ENCODE assay signal across 9 mouse cellular contexts in the genomic region with DNA sequence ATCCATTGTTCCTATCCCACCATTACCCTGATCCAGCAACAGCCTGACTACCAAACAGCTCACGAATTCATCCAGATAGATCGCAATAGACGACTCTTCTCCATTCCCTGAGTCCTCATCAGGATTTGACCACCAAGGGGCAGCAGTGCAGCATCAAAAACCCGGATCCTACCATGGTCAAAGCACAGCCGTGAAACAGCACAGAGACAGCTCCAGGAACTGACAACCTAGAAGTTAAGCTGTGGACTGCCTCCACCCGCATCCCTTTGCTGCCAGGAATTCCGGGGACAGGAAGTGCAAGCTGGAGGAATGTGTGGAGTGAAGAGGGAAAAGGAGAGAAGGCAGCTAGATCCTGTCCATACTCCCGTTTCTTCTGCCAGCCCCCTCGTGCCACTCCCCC. TPM values are rescaled to one million over a fixed set of nuclear protein-coding genes. Genes with fewer than 3 reads are reported as not detected.
DNase-seq lines count a peak whose midpoint lies in the region; ATAC-seq and TF ChIP-seq lines count a peak whose summit lies in the region.
"Had no signal": no experiment of that assay in that cellular context is flagged by ENCODE, and none has a peak within 500 bp of the region (broad histone marks: within the 10 kb centered on the region; RNA-seq: fewer than 3 reads in every experiment).

No protein-coding gene starts in this region.

- no peaks in the 10 kb centered on the region for H3K27me3 ChIP-seq in forebrain, embryonic 11.5 days (ENCODE audit: control insufficient read depth, insufficient read depth, low read length)
- peaks cover 12% of the 10 kb centered on the region for H3K27me3 ChIP-seq in forebrain, embryonic 10.5 days (ENCODE audit: poor library complexity, severe bottlenecking)
- 0 out of 2 replicates have a peak, but pooled peaks cover 4% of the 10 kb centered on the region for H3K27me3 ChIP-seq in hindbrain, postnatal 0 days (ENCODE audit: insufficient read depth, low read length)

- H3K9ac ChIP-seq in forebrain, embryonic 11.5 days (ENCODE audit: low read length), result no peak overlapping the region
- no peak overlapping the region for H3K9ac ChIP-seq in hindbrain, postnatal 0 days (replicated peaks; ENCODE audit: low read length)

- no peaks in the 10 kb centered on the region for H3K9me3 ChIP-seq in forebrain, embryonic 11.5 days (ENCODE audit: control insufficient read depth, low read length)
- no peaks in the 10 kb centered on the region for H3K9me3 ChIP-seq in forebrain, embryonic 10.5 days
- H3K9me3 ChIP-seq in hindbrain, postnatal 0 days (ENCODE audit: low read length), result no peaks in the 10 kb centered on the region
- H3K9me3 ChIP-seq: G1E had no signal

- peak; percentile 86 for TF ChIP-seq CTCF in hindbrain, postnatal 0 days (IDR thresholded peaks at IDR 0.05; ENCODE audit: low read depth)

- peaks cover 2% of the 10 kb centered on the region; the same call in 1 of the 2 replicates for H3K4me1 ChIP-seq in forebrain, embryonic 11.5 days (replicated peaks; ENCODE audit: control insufficient read depth, insufficient read depth, low read length)
- peaks cover 31% of the 10 kb centered on the region for H3K4me1 ChIP-seq in forebrain, embryonic 10.5 days
- 0 out of 2 replicates have a peak, but pooled peaks cover 4% of the 10 kb centered on the region for H3K4me1 ChIP-seq in hindbrain, postnatal 0 days (ENCODE audit: insufficient read depth, low read length)

- no peak overlapping the region for H3K4me2 ChIP-seq in forebrain, embryonic 11.5 days (ENCODE audit: low read depth, low read length, severe bottlenecking)
- no peak overlapping the region for H3K4me2 ChIP-seq in hindbrain, postnatal 0 days (ENCODE audit: low read depth, low read length)

- peak; percentile 69 for DNase-seq in forebrain, embryonic 11.5 days (ENCODE audit: low spot score)
- DNase-seq in forebrain, embryonic 10.5 days (ENCODE audit: extremely low spot score, low spot score), result no peak
- DNase-seq in cerebellum, postnatal 10 days, result peak; percentile 83 to 85
- DNase-seq in gastrocnemius, postnatal 14 days, result peak; percentile 79
- peak; percentile 86 for DNase-seq in hindbrain, postnatal 0 days (ENCODE audit: low spot score)
- peak; percentile 66 to 72 for DNase-seq in left cerebral cortex, postnatal 10 days (ENCODE audit: extremely low spot score in 1 of 2, low spot score in 2 of 2)
- DNase-seq in mesoderm, embryonic 11.5 days (ENCODE audit: low read depth, low spot score), result peak; percentile 65
- peak; percentile 58 for DNase-seq in right cerebral cortex, postnatal 4 days

- H3K36me3 ChIP-seq in forebrain, embryonic 11.5 days (ENCODE audit: control insufficient read depth, insufficient read depth, low read length), result no peaks in the 10 kb centered on the region
- no peaks in the 10 kb centered on the region for H3K36me3 ChIP-seq in forebrain, embryonic 10.5 days (replicated peaks)
- no peaks in the 10 kb centered on the region for H3K36me3 ChIP-seq in hindbrain, postnatal 0 days (ENCODE audit: insufficient read depth, low read length)
- H3K36me3 ChIP-seq: G1E had no signal

- no peak for ATAC-seq in forebrain, embryonic 11.5 days (replicated peaks; ENCODE audit: low FRiP score)
- peak; percentile 66 for ATAC-seq in hindbrain, postnatal 0 days

- WGBS in forebrain, embryonic 11.5 days, result 26% methylated on average over 9 of the region's 9 CpGs
- WGBS in forebrain, embryonic 10.5 days, result 23% methylated on average over 9 of the region's 9 CpGs
- WGBS in hindbrain, postnatal 0 days, result 22% methylated on average over 9 of the region's 9 CpGs

- intact Hi-C loops in gastrocnemius, postnatal 14 days (cut with DNase I; ENCODE audit: low total_unique reads), result loop anchor here (2.0 kb wide), 1 partner anchor 63 kb away; no protein-coding TSS in a partner anchor
- intact Hi-C loops in left cerebral cortex, postnatal 10 days (cut with DNase I), result loop anchor here (1.0 kb wide), 1 partner anchor 63 kb away; no protein-coding TSS in a partner anchor

- no peak overlapping the region for H3K27ac ChIP-seq in forebrain, embryonic 11.5 days (ENCODE audit: low read depth, low read length)
- no peak overlapping the region for H3K27ac ChIP-seq in forebrain, embryonic 10.5 days
- H3K27ac ChIP-seq in hindbrain, postnatal 0 days, result no peak overlapping the region

- H3K4me3 ChIP-seq in forebrain, embryonic 11.5 days (ENCODE audit: low read depth, low read length), result no peak overlapping the region
- H3K4me3 ChIP-seq in forebrain, embryonic 10.5 days, result no peak overlapping the region
- H3K4me3 ChIP-seq in hindbrain, postnatal 0 days (ENCODE audit: low read length), result no peak overlapping the region

RNA-seq across cellular contexts. Expression of gene P2ry6, which starts 13.6 kb away (rescaled TPM):
- polyA plus RNA-seq in forebrain, embryonic 11.5 days (2014; fragmentation: Nextera tagmentation; extraction: Ambion mirVana), result 1.9 and 3.3 TPM in 2 replicates
- 1.5 and 2.0 TPM in 2 replicates for polyA plus RNA-seq in forebrain, embryonic 10.5 days (2016; fragmentation: Nextera tagmentation; extraction: Ambion mirVana)
- 1 to 10 TPM; 1.6 to 2.1 TPM for total RNA-seq in gastrocnemius, postnatal 14 days (2021)
- total RNA-seq in hindbrain, postnatal 0 days (2014; rRNA removed), result 1.5 and 3.5 TPM in 2 replicates
- 3.4 and 3.6 TPM in 2 replicates for polyA plus RNA-seq in hindbrain, postnatal 0 days (2015; fragmentation: Nextera tagmentation; extraction: Ambion mirVana)
- 1 to 10 TPM; 3.5 to 4.0 TPM for total RNA-seq in left cerebral cortex, postnatal 10 days (2021)

RNA-seq across cellular contexts. Expression of gene P2ry2, which starts 24.6 kb away (rescaled TPM):
- 0.23 and 0.29 TPM in 2 replicates for polyA plus RNA-seq in forebrain, embryonic 11.5 days (2014; fragmentation: Nextera tagmentation; extraction: Ambion mirVana)
- polyA plus RNA-seq in forebrain, embryonic 10.5 days (2016; fragmentation: Nextera tagmentation; extraction: Ambion mirVana), result 0.27 and 0.36 TPM in 2 replicates
- 10 to 100 TPM; 38.0 to 47.7 TPM for total RNA-seq in gastrocnemius, postnatal 14 days (2021)
- total RNA-seq in hindbrain, postnatal 0 days (2014; rRNA removed), result 0.07 and 0.52 TPM in 2 replicates
- polyA plus RNA-seq in hindbrain, postnatal 0 days (2015; fragmentation: Nextera tagmentation; extraction: Ambion mirVana), result 0.51 and 0.95 TPM in 2 replicates
- under 1 TPM; 0.58 to 0.67 TPM for total RNA-seq in left cerebral cortex, postnatal 10 days (2021)
- polyA plus RNA-seq: G1E had no signal

RNA-seq across cellular contexts. Expression of gene Arhgef17, which starts 56.2 kb away (rescaled TPM):
- polyA plus RNA-seq in forebrain, embryonic 11.5 days (2014; fragmentation: Nextera tagmentation; extraction: Ambion mirVana), result 7.8 and 10.1 TPM in 2 replicates
- polyA plus RNA-seq in forebrain, embryonic 10.5 days (2016; fragmentation: Nextera tagmentation; extraction: Ambion mirVana), result 6.5 TPM in 2 replicates
- total RNA-seq in gastrocnemius, postnatal 14 days (2021), result 10 to 100 TPM; 21.9 to 25.7 TPM
- total RNA-seq in hindbrain, postnatal 0 days (2014; rRNA removed), result 72.3 and 74.5 TPM in 2 replicates
- 8.1 and 10.1 TPM in 2 replicates for polyA plus RNA-seq in hindbrain, postnatal 0 days (2015; fragmentation: Nextera tagmentation; extraction: Ambion mirVana)
- total RNA-seq in left cerebral cortex, postnatal 10 days (2021), result 10 to 100 TPM; 58.2 to 59.6 TPM

Comparison
In these comparisons a context has a peak if more than half of its experiments do, and no peak if none do; other contexts are left out.
1. RNA of gene P2ry2, which starts 24.6 kb away (total RNA-seq): 38.0 to 47.7 TPM in gastrocnemius, postnatal 14 days; 0.58 to 0.67 TPM in left cerebral cortex, postnatal 10 days and 0.07 to 0.52 TPM in hindbrain, postnatal 0 days; every median in the first group is over 10 times any median in the second.